In the genomic region with DNA sequence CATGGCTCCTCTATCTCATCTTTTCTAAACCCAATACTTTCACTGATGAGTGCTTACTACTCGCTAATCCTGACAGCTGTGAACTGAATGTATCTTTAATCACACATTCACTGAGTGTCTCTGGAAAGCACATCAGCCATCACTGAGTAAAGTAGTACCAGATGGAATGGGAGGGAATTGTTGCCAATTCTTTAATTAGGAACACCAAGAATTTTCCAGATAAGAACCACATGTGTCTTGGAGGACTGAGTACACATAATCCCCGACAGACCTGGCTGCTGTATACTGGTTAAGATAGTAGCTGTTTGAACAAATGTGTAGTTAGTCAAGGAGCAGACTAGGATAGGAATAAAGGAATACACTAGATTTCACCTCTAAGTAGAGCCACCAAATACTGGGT, we compare ENCODE assay signal across 13 mouse cellular contexts.
"Had no signal": no experiment of that assay in that cellular context is flagged by ENCODE, and none has a peak within 500 bp of the region (broad histone marks: within the 10 kb centered on the region; RNA-seq: fewer than 3 reads in every experiment).

No protein-coding gene starts in this region.

- H3K36me3 ChIP-seq: limb, embryonic 12.5 days; liver, embryonic 15.5 days; midbrain, embryonic 15.5 days had no signal

- H3K4me2 ChIP-seq: limb, embryonic 12.5 days; liver, embryonic 11.5 days; liver, embryonic 15.5 days; midbrain, embryonic 11.5 days; midbrain, embryonic 15.5 days had no signal

- H3K9ac ChIP-seq: limb, embryonic 12.5 days; liver, embryonic 15.5 days; midbrain, embryonic 15.5 days had no signal

- H3K27ac ChIP-seq: limb, embryonic 12.5 days; liver, embryonic 15.5 days; midbrain, embryonic 15.5 days had no signal

- H3K9me3 ChIP-seq: limb, embryonic 12.5 days; liver, embryonic 15.5 days; megakaryocyte, embryonic 14.5 days; midbrain, embryonic 15.5 days had no signal

- DNase-seq: kidney, postnatal 25 days; layer of hippocampus, postnatal 36 days; lung, adult 2 months; lung, postnatal 36 days; right cerebral cortex, postnatal 14 days; thymus, postnatal 14 days had no signal

- H3K4me1 ChIP-seq: limb, embryonic 12.5 days; liver, embryonic 15.5 days; megakaryocyte, embryonic 14.5 days; midbrain, embryonic 15.5 days had no signal

- ATAC-seq: lung, postnatal 0 days; midbrain, embryonic 15.5 days had no signal

- H3K4me3 ChIP-seq: limb, embryonic 12.5 days; liver, embryonic 15.5 days; megakaryocyte, embryonic 14.5 days; midbrain, embryonic 15.5 days had no signal

- H3K27me3 ChIP-seq: limb, embryonic 12.5 days; liver, embryonic 15.5 days; megakaryocyte, embryonic 14.5 days; midbrain, embryonic 15.5 days had no signal
